Mouse (Mus musculus) heart, adult 18-20 months (tissue): ENCODE measurements around the gene 2700049A03Rik. TPM values are rescaled to one million over a fixed set of nuclear protein-coding genes. Genes with fewer than 3 reads are reported as not detected.

Experiments used
- DNase-seq, 2 experiments: peaks; one replicate each; pipeline ENCODE4 v3.0.0; 2021 to 2022; ENCODE audit warnings: mixed read lengths in 1 of 2
- total RNA-seq, 2 experiments: library from RNA; stranded (reverse); gene quantifications; 2 replicates each; pipeline ENCODE4 v1.2.3; 2021

The 2700049A03Rik gene
- total RNA-seq, 2 experiments from 2014 or later, result 2.6 to 2.8 TPM

GRCm38 (mm10) chr12:71183736-71184135 lies 47.1 kb downstream of the 2700049A03Rik start:
- no peak for DNase-seq

DNA sequence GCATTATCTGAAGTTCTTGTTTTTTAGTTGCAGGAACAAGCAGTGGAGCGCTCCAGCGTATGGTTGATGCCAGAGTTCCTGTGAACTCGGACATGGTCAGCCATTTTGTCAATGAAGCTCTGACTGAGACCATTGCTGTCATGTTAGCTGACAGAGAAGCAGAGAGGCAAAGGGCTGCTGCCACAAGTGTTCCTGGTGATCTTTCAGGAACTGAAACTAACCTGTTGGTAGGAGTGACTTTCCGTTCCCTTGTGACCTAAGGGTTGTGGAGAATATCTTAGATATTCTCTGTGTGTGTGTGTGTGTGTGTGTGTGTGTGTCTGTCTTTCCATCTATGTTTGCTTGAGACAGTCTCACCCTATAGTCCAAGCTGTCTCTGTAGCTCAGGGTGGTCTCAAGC lies 47.7 kb downstream of the 2700049A03Rik start:
- no peak for DNase-seq

GRCm38 (mm10) chr12:71192705-71193104 lies 56.1 kb downstream of the 2700049A03Rik start:
- DNase-seq, result no peak

- DNase-seq, result peak; percentile 10 to 30
Measured at GRCm38 (mm10) chr12:71197671-71198070, 61.0 kb downstream of the 2700049A03Rik start.

DNA sequence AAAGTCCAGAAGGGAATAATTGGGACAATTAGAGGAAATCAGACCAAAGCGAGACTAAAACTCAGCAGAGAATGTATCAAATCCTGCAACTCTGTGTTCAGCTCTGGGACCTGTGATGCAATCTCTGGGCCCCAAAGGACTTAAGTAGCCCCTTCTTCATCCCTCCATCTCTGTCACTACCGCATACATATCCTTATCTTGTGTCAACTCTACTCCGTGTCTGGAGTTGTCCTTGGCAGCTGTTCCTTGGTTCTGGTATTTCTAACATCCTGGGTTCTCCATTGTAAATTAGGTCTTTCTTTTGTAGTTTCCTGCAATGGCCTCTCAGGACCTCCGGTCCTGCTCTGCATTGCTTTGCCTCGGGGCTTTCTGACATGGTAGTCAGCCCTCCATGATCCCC lies 65.1 kb downstream of the 2700049A03Rik start:
- DNase-seq, result no peak

DNA sequence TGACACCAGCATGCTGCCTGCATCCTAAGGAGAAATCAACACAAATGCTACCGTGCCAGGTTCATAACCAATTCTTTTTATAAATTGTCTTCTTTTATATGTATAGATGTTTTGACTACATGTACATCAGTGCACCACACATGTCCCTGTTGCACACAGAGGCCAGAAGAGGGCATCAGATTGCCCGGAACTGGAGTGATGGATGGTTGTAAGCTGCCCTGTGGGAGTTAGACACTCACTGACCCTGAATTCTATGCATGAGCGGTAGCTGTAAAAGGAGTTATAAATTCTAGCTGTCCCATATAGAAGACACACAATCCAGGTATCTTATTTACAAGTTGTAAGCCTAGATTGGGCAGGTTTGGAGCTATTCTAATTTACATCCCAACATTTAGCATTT lies 67.7 kb downstream of the 2700049A03Rik start:
- DNase-seq, result no peak

DNA sequence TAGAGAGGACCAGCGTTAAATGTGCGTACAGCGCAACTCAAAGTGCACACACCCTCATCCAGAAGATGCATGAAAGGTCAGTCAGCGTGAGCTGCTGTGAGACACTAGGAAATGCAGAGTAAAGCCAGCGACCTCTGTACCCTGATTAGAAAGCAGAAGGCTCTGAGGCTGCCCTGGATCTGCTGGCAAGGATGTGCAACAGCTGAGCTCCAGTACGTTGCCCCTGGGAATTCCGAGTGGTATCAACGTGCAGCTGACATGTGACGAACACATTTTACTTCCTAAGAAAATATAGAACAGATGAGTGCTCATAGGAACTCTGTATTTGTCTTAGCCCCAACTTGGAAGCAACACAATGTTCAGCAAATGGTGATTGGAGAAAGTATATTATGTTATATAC lies 80.5 kb downstream of the 2700049A03Rik start:
- DNase-seq, result peak in 1 of 2 experiments; percentile 10

- DNase-seq, result peak; percentile 56 to 57
Measured at GRCm38 (mm10) chr12:71217866-71218522, 81.3 kb downstream of the 2700049A03Rik start.

GRCm38 (mm10) chr12:71222761-71223160 lies 86.1 kb downstream of the 2700049A03Rik start:
- DNase-seq, result no peak

- DNase-seq, result peak; percentile 22 to 24
Measured at GRCm38 (mm10) chr12:71227769-71228168, 91.1 kb downstream of the 2700049A03Rik start.

DNA sequence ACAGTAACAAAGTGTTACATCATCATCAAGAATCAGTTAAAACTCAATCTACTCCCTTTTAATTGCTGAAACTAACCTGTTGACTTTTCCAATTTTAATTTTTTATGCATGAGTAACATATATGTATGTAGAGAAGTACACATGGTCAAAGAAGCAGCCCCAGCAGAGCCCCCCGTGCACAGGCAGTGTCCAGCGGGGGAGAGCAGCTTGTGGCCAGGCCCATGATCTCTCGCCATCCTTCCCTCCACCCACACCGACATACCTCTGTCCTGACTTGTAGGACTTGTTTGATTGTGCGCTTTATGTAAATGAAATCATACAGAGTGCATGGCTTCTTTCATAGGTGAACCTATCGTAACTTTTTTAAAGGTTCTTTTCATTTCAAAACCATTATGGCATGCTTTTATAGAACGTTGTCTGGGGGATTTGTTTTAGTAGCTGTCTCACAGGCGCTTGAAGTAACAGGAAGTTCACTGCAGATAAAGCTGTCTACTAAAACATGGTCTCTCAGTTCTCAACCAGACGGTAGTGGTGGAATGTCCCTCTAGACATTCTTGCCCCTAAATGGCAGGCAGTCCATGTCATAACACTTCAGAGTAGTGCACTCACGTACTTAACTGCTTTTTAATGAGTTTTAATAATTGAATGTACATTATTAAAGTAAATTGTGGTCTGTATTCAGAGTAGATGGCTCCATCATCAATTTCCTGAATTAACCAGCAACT lies 92.4 kb downstream of the 2700049A03Rik start:
- DNase-seq, result no peak

- DNase-seq, result no peak
Measured at GRCm38 (mm10) chr12:71231561-71231960, 94.9 kb downstream of the 2700049A03Rik start.

DNA sequence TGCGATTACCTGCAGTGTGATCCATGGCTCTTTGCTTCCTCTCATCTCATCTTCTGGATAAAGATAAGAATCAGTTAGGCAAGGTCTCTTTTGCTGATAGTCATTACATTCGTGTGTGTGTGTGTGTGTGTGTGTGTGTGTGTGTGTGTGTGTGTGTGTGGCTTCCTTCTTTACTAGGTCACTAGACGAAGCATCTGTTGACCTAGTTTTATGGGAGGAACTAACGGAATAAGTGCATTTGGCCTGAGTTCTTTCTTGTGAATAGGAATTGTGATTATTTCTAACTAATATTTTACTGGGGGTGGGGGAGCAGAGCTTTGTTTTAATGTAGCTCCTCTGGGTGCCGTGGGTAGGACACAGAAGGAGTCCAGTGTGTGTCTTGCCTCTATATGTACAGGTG lies 96.8 kb downstream of the 2700049A03Rik start:
- no peak for DNase-seq

DNA sequence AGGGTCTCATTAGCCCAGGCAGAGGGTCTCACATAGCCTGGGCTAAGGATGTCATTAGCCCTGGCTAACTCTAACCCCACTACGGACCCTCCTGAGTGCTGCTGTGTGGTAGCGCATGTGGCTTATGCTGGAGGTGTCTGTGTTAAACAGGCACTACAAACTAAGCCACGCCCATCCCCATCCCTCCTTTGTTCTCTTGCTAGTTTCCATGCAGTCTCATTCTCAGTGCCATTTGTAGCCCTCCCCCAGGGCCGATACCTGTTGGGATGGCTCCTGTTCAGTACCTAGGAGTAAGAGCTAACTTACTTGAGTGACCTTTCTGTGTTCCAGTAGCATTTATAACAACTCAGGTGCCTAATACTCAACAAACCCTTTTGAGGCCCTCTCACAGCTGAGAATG lies 100.4 kb downstream of the 2700049A03Rik start:
- no peak for DNase-seq

DNA sequence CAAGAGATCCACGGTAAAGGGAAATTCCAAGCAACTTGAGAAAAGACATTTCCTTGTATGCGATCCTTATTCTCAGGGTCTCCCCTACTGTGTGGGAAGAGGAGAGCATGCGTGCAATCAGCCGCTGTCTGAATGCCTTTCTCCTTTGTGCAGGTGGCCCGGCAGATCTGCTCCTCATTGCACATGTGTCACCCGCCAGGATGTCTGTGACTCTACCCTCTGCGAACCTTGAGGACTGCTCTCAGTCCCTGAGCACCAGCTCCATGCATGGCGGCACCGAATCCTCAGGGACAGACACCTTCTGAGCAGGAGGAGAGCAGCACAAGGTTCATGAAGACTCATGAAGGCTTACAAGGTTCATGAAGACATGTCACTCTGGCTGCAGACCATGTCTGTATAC lies 106.1 kb downstream of the 2700049A03Rik start:
- DNase-seq, result no peak

GRCm38 (mm10) chr12:71244766-71245390 lies 108.2 kb downstream of the 2700049A03Rik start:
- DNase-seq, result no peak

DNA sequence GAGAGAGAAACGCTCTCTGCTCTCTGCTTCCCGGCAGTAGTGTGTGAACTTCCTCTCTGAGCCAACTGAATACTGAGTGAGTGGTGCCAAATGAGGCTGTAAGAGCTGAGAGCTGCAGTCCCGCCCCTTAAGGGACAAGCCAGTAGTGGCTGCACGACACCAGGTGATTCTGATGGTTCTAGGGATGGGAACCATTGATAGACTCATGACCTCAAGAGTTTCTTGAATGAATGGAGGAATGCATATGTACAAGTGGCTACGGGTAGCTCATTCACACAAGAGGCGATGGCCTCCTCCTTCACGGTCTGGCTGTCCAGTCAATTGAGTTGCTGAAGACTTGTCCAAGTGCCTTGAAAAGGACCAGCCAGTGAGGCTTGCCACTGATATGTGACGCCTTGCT lies 110.5 kb downstream of the 2700049A03Rik start:
- peak; percentile 21 for DNase-seq

DNA sequence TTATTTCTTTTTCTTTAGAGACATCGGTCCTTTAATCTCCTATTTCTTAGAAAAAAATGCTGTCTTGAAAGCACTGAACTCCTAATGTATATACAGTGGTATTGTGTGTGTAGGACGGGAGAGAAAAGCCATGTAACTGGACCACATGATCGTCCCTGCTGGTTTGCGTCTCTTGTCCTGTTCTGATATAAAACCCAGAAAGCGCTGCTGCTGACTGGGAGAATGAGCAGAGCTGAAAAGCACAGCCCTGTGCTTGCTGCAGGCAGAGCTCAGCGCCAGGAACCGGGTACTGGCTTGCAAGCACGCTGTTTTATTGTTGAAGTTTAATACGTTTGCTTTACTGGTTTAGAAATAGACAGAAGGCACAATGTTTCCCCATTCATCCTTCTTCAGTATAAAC lies 112.7 kb downstream of the 2700049A03Rik start:
- DNase-seq, result no peak

GRCm38 (mm10) chr12:71252509-71253167 lies 116.0 kb downstream of the 2700049A03Rik start:
- DNase-seq, result no peak

GRCm38 (mm10) chr12:71254779-71255178 lies 118.1 kb downstream of the 2700049A03Rik start:
- no peak for DNase-seq

DNA sequence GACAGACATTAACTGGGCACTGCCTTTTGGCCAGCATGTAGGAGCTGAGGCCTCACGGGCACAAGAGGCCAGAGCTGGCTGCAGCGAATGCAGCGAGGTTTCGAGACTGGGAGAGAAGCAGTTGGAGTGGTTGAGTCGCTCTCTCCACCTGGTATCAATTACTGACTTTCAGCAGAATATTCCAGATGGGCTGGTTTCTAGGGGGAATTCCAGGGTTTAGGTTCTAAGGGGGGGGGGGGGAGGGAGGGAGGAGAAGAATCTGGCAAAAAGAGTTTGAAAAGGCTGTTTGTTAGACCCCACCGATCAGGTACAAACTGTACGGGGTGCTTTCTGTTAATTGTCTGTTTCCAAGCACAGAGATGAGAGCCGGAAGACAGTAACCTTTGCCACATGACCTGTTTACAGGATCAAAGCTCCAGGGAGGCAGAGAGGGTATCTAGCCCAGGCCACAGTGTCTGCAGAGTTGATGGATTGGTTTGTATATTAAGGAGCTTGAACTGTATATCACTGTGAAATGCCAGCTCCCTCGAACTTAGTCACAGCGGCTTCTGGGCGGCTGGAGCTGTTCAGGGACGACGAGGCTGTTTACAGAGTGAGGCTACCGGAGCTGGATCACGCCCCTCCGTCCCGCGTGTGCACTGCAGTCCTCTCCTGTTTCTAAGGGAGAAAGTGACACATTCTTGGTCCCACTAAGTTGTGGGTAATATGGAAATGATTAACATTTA lies 121.7 kb downstream of the 2700049A03Rik start:
- DNase-seq, result no peak

DNA sequence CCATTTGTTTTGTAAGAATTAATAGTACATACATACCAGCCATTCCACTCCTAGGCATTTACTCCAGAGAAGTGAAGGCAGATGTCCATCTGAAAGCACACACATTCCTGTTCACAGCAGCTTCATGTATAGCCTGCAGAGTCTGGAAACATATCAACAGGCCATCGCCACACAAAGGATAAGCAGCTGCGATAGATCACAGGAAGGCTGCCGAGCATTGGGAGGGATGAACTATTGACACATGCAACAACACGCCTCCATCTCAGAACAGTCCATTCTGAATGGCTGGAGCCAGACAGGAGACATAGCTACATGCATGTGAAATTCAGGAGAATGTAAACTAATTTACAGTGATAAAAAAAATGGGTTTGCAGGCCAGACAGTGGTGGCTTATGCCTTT lies 127.6 kb downstream of the 2700049A03Rik start:
- no peak for DNase-seq
